Mouse (Mus musculus) c-Kit-positive CD71-positive TER-119-negative erythroid progenitor cells, embryonic 14.5 days (primary cell): Measurements from ENCODE around the gene C1rb.
"Not testable (repeated sequence)": the region's sequence is repeated elsewhere in the genome, so short reads cannot be mapped to it uniquely, and the experiment has no call there.

Source experiments
- DNase-seq: peaks from one replicate; pipeline ENCODE4 v3.0.0-alpha.2; 2013; ENCODE audit warnings: low read depth

Gene C1rb

DNA sequence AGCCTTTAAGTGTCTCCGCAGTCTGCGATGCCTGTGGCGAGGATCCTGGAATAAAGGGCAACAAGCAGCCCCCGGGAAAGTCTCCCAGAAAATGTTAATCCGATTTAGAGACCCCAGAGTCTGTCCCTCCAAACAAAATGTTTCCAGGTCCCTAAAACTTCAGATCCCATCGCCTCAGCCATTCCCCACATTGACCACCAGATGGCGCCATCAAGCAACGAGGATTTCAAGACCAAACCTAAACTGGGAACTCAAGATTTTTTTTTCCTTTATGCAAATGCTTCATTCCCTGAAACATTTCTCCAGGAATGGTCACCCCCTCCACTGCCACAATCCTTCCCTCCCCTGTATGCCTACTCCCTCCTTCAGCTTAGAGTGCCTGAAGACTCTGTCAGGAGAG, at the start of gene C1rb:
C1rb (plus strand) TSS at position 269 of the 400 bp plus-strand sequence.
- peak; percentile 58 for DNase-seq

DNA sequence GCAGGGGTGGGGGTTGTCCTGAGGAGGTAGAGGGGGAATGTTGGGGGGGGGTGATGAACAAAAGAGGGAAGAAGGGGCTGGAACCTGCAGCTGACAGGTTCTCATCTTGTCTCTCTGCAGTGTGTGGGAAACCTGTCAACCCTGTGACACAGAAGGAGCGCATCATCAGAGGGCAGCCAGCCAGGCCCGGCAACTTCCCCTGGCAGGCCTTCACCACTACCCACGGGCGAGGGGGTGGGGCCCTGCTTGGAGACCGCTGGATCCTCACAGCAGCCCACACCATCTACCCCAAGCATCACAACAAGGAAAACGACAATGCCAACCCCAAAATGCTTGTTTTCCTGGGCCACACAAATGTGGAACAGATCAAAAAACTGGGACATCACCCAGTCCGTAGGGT, 48.0 kb upstream of the C1rb start:
- not testable (repeated sequence) for DNase-seq

DNA sequence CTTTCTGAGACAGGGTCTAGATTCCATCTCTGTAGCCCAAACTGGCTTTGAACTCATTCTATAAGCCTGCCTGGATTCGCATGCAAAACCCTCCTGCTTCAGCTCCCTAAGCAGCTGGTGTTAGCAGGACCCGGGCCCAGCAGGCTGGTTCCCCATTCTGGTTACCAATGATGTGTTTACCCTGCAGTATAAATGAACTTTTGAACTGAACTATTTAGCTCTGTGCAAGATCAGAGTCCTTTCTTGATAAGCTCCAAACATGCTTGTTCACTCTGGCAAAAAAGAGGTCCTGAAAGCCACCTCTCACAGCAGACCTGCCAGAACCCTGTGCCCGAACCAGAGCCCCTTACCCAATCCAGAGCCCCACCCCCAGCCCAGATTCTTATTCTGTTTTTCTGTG, 42.2 kb upstream of the C1rb start:
- no peak for DNase-seq

DNA sequence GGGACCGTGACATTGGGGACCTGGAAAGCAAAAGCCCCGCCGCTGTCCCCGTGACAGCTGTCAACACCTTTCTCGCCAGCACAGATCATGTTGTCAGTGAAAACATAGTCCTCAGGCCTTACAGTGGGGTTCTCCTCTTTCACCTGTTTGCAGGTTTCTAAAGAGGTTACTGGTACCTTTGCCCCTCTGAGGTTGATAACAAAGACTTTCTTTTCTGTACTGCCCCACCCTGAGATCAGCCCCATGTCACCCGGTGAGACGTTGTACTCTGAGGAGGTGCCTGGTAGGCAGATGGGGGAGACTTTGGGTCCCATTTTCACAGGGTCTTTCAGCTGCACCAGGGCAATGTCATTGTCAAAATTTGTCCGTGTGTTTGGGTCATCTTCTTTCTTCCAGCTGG, 39.0 kb upstream of the C1rb start:
- no peak for DNase-seq

DNA sequence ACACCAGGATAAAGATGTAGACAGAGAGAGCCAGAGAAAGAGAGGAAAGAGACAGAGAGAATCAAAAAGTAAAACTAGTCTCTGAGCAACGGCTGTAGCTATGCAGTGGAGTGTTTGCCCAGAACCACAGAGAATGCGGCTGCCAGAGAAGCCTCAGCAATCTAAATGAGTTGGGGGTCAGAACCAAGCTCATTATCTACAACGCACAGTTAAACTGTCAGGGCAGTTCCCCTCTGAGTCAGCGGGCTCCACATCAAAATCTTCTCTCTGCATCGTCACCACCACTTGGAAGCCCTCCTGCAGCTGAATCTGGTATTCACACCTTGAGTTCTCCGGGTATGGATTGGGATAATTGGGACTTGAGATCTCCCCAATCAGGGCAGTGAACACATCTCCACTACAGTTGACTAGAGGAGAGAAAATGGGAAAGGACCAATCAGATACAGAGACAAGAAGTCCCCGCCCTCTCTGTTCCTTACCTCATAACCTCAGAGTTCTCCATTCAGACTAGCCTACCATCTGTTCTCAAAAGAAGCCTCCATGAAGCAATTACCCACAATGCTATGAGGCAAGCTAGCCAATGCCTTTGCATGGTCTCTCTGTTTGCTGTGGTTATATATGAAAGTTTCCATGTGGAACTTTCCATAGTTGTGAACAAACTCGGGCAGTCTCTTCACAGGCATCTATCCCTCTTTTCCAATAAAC, 33.8 kb upstream of the C1rb start:
- not testable (repeated sequence) for DNase-seq

DNA sequence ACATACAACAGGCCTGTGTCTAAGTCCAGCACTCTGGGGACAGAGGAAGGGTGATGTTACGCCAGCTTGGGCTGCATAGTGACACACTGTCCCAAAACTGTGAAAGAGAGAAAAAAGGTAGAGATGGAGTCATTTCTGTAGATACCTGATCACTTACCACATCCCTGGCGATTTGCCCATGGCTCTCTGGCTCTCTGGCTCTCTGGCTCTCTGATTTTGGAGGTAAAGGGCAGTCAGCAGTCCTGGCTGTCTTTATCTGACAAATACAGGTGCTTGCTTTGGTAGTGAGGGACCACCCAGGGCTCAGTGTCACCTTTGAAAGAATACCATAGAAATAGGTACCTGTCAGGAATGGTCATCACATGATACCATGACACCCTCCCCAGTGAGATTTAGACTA, 28.9 kb upstream of the C1rb start:
- not testable (repeated sequence) for DNase-seq

DNA sequence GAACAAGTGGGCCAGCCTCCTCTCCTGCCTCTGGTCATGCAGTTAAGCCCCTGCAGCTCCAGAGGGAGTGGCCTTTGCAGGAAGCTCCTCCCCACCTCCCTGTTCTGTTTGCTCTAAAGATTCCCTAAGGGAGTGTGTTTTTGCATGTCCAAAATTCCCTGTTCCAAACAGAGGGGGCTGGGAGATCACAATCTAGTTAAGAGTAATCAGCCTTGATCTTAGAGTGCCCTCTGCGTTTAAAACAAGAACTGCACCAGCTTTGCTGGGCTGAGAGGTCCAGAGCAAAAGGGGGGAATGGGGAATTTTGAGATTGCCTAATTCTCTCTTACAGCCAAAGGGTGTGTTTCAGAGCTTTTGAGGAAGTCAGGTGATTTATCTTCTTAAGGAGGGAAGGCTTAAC, 27.8 kb upstream of the C1rb start, which contains the start of gene C1s1:
C1s1 (minus strand) TSS at position 76 of the 400 bp plus-strand sequence.
- not testable (repeated sequence) for DNase-seq

DNA sequence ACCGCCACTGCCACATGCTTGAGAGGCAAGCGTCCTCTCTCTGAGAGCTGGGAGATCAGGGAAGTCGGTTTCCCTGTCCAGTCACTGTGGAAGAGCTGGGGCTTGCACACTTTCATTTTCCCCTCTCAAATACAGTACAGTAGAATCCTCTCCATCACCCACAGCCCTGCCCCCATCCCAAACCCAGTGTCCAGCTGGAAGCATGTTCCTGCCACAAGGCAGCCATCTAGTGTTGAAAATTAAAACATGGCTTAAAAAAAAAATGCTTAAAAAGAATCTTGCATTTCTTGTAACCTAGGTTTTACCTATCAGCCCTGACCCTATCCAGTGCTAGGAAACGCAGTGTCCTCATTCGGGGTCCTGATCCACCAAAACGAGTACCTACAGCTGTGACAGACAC, 25.6 kb upstream of the C1rb start:
- DNase-seq = no peak

DNA sequence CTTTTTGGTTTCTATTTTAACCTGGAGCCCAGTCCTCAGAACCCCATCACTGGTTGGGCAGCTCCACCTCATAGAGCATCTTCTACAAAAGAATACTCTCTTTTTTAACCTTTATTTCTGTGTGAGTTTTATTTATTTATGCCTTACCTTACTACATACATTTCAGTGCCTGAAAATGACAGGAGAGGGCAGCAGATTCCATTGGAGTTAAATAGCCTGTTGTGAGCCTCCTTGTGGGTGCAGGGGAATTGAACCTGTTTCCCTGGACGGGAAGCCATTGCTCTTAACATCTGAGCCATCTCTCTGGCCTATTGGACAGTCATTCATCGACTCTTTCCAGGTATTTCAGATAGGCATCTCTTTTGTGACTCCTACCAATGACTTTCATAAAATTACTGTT, 24.7 kb upstream of the C1rb start:
- no peak for DNase-seq

DNA sequence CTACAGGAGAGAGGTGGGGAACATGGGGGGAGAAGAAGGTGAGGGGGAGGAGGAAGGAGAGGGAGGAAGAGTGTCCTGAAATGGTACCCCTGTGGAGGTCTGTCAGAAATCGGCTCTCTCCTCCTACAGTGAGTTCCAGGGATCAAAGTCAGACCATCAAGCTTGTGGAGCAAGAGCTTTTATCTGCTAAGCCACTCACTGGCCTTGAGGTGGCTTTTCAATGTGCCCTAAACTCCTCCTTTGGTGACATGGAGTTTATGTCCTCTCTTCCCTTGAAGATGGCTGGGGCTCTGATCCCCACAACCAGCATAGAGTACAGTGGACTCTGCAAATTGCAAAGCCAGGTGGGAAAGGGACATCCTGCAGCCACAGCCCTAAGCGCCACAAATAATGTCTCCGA, 22.1 kb upstream of the C1rb start:
- DNase-seq = not testable (repeated sequence)

DNA sequence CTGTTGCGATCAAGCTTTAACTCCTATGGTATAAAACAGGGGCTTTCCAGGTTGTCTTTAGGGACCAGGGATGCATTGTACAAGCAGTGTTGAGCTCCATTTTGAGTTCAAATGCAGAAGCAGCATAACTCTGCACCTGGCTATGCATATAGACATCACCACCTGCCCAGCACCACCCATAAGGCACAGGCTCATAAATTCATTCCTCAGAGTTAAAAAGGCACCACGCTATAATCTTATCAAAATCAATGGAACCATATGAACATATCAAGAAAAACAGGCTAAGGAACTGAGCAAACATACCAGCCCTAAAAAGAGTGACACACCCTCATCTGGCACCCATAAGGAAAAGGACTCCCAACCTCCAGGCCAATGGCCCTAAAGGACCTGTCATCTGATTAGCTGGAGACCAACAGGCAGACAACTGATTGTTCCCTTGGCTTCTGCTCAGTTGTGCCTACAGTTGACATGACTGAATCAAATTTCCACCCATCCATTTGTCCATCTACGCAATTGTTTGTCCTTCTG, 21.0 kb upstream of the C1rb start:
- DNase-seq = no peak

DNA sequence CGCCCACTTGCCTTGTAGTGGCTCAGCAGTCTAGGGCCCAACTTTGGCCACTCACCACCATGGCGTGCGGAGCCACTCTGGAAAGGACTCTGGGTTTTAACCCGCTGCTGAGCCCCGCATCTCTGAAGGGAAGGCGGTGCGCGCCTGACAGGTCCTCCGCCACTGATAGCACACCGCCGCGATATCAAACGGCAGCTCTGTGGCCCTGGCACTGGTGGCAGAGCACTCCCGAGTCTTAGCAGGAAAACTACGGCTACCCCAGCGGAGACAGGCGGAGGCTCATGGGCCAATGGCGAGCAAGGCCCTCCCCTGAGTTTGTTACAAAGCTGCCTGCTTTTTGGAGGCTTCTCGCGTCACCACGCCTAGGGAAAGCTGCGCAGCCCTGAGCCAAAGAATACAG, 17.3 kb upstream of the C1rb start:
- no peak for DNase-seq

DNA sequence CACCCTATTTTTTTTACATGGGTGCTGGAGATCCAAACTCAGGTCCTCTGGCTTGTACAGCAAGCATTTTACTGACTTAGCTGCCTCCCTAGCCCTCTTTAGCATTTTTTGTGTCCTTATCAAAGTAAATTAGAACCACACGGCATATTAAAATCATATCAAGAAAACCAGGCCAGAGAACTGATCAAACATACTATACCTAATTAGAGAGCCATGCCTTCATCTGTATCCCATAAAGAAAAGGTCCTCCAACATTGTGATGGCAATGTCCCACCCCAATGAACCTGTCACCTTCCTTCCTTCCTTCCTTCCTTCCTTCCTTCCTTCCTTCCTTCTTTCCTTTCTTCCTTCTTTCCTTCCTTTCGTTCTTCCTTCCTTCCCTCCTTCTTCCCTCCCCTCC, 14.1 kb upstream of the C1rb start:
- not testable (repeated sequence) for DNase-seq

DNA sequence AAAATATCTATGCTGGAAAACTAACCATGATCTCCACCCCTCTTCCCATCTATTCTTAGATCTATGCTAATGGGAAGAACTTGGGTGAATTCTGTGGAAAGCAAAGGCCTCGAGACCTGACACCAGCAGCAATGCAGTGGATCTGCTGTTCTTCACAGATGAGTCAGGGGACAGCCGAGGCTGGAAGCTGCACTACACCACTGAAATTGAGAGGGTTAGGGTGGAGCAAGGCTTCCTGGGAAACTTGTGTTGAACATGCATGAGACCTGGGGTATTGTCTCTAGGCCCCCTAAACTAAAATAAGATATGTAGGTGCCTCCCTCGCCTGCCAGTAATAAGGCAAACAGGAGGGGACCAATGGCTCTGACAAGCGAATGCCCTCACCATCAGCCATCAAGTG, 8.9 kb upstream of the C1rb start:
- DNase-seq = not testable (repeated sequence)

DNA sequence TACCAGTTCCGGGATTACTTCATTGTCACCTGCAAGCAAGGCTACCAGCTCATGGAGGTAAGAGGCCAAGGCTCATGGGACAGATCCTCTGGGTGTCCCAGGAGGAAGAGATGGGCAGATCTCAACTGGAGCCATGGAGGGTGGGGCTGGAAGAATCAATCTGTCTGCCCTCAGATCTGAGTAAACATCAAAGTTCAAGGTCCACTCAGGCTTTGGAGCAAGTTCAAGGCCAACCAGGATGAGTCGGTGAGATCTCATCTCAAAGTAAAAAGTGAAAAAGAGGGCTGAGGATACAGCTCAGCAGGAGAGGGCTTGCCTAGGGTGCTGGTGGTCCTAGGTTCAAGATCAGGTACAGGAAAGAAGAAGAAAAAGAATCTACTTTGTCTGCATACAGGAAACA, 8.5 kb upstream of the C1rb start:
- not testable (repeated sequence) for DNase-seq

DNA sequence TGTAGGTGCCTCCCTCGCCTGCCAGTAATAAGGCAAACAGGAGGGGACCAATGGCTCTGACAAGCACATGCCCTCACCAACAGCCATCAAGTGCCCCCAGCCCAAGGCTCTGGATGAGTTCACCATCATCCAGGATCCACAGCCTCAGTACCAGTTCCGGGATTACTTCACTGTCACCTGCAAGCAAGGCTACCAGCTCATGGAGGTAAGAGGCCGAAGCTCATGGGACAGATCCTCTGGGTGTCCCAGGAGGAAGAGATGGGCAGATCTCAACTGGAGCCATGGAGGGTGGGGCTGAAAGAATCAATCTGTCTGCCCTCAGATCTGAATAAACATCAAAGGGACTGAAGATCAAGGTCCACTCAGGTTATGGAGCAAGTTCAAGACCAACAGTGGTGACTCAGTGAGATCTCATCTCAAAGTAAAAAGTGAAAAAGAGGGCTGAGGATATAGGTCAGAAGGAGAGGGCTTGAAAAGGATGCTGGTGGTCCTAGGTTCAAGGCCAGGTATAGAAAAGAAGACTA, 5.1 kb downstream of the C1rb start:
- DNase-seq = not testable (repeated sequence)

DNA sequence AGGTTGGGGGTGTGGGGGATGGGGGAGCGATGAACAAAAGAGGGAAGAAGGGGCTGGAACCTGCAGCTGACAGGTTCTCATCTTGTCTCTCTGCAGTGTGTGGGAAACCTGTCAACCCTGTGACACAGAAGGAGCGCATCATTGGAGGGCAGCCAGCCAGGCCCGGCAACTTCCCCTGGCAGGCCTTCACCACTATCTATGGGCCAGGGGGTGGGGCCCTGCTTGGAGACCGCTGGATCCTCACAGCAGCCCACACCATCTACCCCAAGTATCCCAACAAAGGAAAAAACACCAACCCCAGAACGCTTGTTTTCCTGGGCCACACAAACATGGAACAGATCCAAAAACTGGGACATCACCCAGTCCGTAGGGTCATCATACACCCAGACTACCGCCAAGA, 10.1 kb downstream of the C1rb start:
- DNase-seq = not testable (repeated sequence)

DNA sequence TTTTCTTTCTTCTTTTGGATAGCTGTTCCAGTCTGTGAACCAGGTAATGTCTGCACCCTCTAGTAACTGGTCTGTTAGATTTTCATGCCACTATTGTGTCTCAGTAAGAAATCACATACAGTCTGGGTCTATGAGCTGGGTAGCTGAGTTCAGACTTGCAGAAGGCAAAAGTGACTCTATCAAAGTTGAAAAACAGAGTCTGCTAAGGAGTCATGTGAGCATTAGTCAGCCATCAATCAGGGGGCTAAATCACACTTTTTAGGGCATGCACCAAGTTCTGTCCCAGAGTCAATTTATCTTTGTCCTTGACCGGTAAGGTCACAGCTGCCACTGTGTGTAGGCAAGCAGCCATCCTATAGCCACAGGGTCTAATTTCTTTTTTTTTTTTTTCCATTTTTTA, 12.1 kb downstream of the C1rb start:
- no peak for DNase-seq

DNA sequence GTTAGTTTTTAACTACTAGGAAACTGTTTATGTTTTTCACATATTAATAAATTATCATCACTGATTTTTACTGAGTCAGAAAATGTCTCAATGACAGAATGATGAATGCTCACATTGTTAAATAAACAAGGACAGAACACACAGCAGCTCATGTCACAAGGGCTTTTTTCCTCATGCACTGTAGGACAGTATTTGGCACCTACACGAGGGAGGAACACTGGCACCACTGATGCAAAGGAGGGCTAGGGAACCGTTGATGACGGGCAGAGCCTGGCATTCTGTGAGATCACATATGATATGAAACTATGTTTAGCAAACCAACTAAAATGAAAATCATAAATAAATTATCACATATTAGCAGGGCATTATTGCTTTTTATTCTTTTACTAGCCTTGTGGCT, 14.8 kb downstream of the C1rb start:
- DNase-seq = no peak

DNA sequence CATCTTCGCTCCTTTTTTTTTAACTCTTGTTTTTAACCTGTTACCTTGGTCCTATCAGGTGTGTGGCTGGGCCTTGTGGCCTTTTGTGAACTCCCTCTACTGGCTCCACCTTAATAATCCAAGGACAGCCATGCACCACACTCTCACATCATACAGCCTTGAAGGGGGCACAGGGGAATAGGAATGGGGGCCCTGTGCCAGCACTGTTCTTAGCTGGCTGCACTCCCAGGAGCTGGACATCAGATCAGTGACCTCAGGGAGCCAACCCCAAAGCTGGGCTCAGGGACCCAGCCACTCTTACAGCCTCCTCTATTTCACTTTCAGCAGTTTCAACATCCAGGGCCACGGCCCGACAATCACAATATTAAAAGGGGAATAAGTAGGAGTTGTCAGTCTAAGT, 15.7 kb downstream of the C1rb start:
- DNase-seq = no peak

DNA sequence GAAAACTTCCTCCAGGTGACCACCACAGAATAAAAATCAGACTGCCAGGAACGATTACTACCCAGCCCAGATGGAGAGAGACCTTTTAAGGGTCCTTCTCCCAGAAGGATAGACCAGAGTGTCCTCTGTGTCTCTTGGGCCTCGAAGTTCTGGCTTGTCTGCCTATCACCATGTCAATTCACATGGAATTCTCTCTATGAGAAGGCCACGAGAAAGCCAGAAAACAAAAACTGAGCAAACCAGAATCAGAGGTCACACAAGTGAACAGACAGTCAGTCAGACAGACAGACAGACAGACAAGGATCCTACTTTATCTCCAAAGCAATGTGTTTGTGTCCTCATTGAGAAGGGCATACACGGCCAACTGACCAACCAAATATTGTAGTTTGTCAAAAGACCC, 16.2 kb downstream of the C1rb start:
- no peak for DNase-seq

DNA sequence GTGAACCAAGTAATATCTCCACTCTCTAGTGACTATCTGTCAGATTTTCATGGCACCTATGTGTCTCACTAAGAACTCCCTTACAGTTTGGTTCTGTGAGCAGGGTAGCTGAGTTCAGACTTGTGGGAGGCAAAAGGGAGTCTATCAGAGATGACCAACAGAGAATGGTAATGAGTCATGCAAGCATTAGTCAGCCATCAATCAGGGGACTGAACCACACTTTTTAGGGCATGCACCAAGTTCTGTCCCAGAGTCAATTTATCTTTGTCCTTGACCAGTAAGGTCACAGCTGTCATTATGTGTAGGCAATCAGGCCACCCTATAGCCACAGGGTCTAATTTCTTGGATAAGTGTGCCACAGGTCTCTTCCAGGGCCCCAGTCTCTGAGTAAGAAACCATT, 18.7 kb downstream of the C1rb start:
- no peak for DNase-seq

DNA sequence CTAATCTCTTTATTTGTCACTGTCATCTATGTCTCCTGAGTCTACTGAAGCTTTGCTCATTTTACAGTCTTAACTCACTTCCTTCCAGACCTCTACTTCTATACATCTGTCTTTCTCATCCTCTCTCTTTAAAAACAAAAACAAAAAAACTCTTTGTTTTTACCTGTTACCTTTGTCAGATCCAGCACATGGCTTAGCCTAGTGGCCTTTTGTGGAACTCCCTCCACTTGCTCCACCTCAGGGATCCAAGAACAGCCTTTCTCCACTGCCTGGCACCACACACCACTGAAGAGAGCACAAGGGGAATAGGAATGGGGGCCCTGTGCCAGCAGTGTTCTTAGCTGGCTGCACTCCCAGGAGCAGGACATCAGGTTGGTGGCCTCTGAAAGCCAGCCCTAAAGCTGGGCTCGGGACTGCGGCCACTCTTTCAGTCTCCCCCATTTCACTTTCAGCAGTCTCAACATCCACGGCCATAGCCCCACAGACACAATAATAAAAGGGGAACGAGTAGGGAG, 22.1 kb downstream of the C1rb start:
- DNase-seq = no peak

DNA sequence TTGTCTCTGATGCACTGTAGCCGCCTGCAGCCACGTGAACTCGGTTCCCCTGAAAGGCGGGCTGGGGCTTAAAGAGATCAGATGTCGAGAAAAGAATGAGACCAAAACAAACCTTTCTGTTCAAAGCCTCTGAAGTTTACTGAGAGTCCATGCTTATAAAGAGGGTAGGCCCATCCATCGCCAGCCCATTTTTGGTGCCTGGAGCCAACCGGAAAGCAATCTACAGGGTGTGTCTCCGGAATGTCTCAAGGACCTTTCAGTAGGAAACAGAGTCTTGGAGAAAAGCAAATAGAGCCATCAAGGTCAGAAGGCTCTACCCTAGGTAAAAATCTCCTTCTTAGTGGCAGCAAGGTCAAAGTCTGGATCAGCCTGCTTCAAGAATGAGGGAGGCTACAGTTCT, 23.0 kb downstream of the C1rb start:
- no peak for DNase-seq
